Mouse (Mus musculus): ENCODE measurements around the gene Mtfp1. TPM values are rescaled to one million over a fixed set of nuclear protein-coding genes. Genes with fewer than 3 reads are reported as not detected.
"Not testable (repeated sequence)": the region's sequence is repeated elsewhere in the genome, so short reads cannot be mapped to it uniquely, and the experiment has no call there.

Gene Mtfp1
- total and polyA plus RNA-seq, 2 experiments, result 16.6 to 41.5 TPM

- no peaks in the 10 kb centered on the region for H3K27me3 ChIP-seq (ENCODE audit: control insufficient read depth, insufficient read depth, low read length)
- H3K79me2 ChIP-seq (ENCODE audit: control insufficient read depth, insufficient read depth, low read length), result no peaks in the 10 kb centered on the region
- H3K27ac ChIP-seq (replicated peaks; ENCODE audit: insufficient read depth, low read depth, low read length), result peak within 1 kb of the TSS; percentile 87
- peak within 1 kb of the TSS; percentile 98 for H3K9ac ChIP-seq (ENCODE audit: low read depth, low read length)
- 0 out of 2 replicates have a peak, but pooled peaks cover under 1% of the 10 kb centered on the region for H3K36me3 ChIP-seq (ENCODE audit: control insufficient read depth, insufficient read depth, low read length)
- TF ChIP-seq POLR2A (IDR thresholded peaks at IDR 0.05; ENCODE audit: extremely low read depth, insufficient read depth, low read length) (peak; percentile 63), CTCF (IDR thresholded peaks at IDR 0.05; ENCODE audit: low read depth, low read length) (peak; percentile 80)
- H3K4me1 ChIP-seq (ENCODE audit: control insufficient read depth, insufficient read depth, low read length), result peaks cover 7% of the 10 kb centered on the region
- 1% methylated on average over 66 of the region's 66 CpGs for WGBS
- H3K4me3 ChIP-seq (ENCODE audit: insufficient read depth, low read depth, low read length), result peak within 1 kb of the TSS; percentile 94
- peak; percentile 73 for DNase-seq (ENCODE audit: extremely low read depth, low read depth, low spot score)
Measured at GRCm38 (mm10) chr11:4134986-4135935, 40.0 kb upstream of the Mtfp1 start, which contains the start of gene Rnf215. TSS of gene Rnf215 (plus strand) at chr11:4135202.

- no peak overlapping the region for H3K27ac ChIP-seq (replicated peaks; ENCODE audit: insufficient read depth, low read depth, low read length)
- H3K79me2 ChIP-seq (ENCODE audit: control insufficient read depth, insufficient read depth, low read length), result no peaks in the 10 kb centered on the region
- no peaks in the 10 kb centered on the region for H3K27me3 ChIP-seq (ENCODE audit: control insufficient read depth, insufficient read depth, low read length)
- H3K9ac ChIP-seq (ENCODE audit: low read depth, low read length), result no peak overlapping the region
- H3K4me1 ChIP-seq (ENCODE audit: control insufficient read depth, insufficient read depth, low read length), result peaks cover 7% of the 10 kb centered on the region
- TF ChIP-seq CTCF (IDR thresholded peaks at IDR 0.05; ENCODE audit: low read depth, low read length) (0 out of 2 replicates have a peak, but pooled peaks have one; percentile 1), POLR2A (IDR thresholded peaks at IDR 0.05; ENCODE audit: extremely low read depth, insufficient read depth, low read length) (no peak)
- H3K36me3 ChIP-seq (ENCODE audit: control insufficient read depth, insufficient read depth, low read length), result no peaks in the 10 kb centered on the region
- no peak for DNase-seq (ENCODE audit: extremely low read depth, low read depth, low spot score)
- WGBS, result 61% methylated on average over 6 of the region's 6 CpGs
- H3K4me3 ChIP-seq (ENCODE audit: insufficient read depth, low read depth, low read length), result no peak overlapping the region
Measured at GRCm38 (mm10) chr11:4134400-4134799, 39.2 kb upstream of the Mtfp1 start.

DNA sequence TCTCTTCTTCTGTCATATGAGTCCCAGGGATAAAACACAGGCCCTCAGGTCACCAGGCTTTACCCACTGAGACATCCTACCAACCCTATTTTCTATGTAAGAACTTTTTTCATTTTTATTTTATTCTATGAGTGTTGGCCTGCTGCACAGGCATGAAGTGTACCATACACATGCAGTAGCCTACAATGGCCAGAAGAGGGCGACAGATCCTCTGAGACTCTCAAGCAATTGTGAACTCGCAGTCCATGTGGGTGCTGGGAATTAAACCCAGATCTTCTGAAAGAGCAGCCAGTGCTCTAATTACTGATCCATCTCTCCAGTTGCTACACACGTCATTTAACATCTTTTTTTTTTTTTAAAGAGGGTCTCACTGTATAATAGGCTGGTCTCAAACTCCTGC, 38.2 kb upstream of the Mtfp1 start:
- no peaks in the 10 kb centered on the region for H3K27me3 ChIP-seq (ENCODE audit: control insufficient read depth, insufficient read depth, low read length)
- no peak overlapping the region for H3K4me3 ChIP-seq (ENCODE audit: insufficient read depth, low read depth, low read length)
- no peaks in the 10 kb centered on the region for H3K79me2 ChIP-seq (ENCODE audit: control insufficient read depth, insufficient read depth, low read length)
- H3K9ac ChIP-seq (ENCODE audit: low read depth, low read length), result no peak overlapping the region
- H3K36me3 ChIP-seq (ENCODE audit: control insufficient read depth, insufficient read depth, low read length), result no peaks in the 10 kb centered on the region
- 68% methylated on average over 3 of the region's 3 CpGs for WGBS
- no peak overlapping the region for H3K27ac ChIP-seq (replicated peaks; ENCODE audit: insufficient read depth, low read depth, low read length)
- peaks cover 7% of the 10 kb centered on the region for H3K4me1 ChIP-seq (ENCODE audit: control insufficient read depth, insufficient read depth, low read length)
- TF ChIP-seq CTCF (IDR thresholded peaks at IDR 0.05; ENCODE audit: low read depth, low read length), result peak; percentile 59; the same call in 1 of the 2 replicates
- TF ChIP-seq POLR2A (IDR thresholded peaks at IDR 0.05; ENCODE audit: extremely low read depth, insufficient read depth, low read length), result no peak
- DNase-seq (ENCODE audit: extremely low read depth, low read depth, low spot score), result no peak

DNA sequence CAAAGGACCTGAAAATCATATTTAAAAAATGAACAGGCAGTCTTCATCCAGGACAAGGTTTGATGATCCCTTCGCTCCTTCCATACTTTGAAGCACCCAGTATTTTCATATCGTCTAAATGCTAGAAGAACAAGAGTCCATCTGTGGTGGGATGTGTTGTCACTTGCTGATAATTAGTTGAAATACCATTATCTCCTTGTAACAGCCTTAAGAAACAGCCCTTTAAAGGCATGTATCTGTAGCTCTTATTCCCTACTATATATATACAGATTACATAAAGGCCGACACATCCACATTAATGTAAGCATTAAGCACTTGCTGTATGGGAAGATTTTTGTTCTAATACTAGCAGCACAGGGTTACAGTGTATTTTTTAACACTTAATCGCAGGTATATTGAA, 33.2 kb upstream of the Mtfp1 start:
- H3K36me3 ChIP-seq (ENCODE audit: control insufficient read depth, insufficient read depth, low read length); H3K79me2 ChIP-seq (ENCODE audit: control insufficient read depth, insufficient read depth, low read length); DNase-seq (ENCODE audit: extremely low read depth, low read depth, low spot score); H3K9ac ChIP-seq (ENCODE audit: low read depth, low read length); H3K4me3 ChIP-seq (ENCODE audit: insufficient read depth, low read depth, low read length); H3K27ac ChIP-seq (replicated peaks; ENCODE audit: insufficient read depth, low read depth, low read length); H3K27me3 ChIP-seq (ENCODE audit: control insufficient read depth, insufficient read depth, low read length); H3K4me1 ChIP-seq (ENCODE audit: control insufficient read depth, insufficient read depth, low read length): not testable (repeated sequence)
- 96% methylated on average over 4 of the region's 4 CpGs for WGBS

DNA sequence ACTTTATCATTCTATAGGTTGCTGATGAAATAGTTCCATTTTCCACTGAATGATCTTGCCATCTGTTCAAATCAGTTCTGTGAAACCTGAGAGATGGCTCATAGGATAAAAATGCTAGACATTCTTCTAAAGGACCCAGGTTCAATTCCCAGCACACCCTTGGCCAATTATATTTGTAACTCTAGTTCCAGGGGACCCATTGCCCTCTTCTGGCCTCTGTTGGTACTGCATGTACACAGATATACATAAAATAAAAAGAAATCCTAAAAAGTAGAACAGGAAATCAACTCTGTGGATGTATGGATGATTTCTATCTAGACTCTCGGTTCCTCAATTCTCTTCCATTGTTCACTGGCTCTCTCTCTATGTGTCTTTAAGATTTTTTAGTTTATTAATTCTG, 31.8 kb upstream of the Mtfp1 start:
- TF ChIP-seq POLR2A (IDR thresholded peaks at IDR 0.05; ENCODE audit: extremely low read depth, insufficient read depth, low read length), result no peak
- TF ChIP-seq CTCF (IDR thresholded peaks at IDR 0.05; ENCODE audit: low read depth, low read length), result no peak
- Histone ChIP-seq H3K4me1 (ENCODE audit: control insufficient read depth, insufficient read depth, low read length) (peaks cover 9% of the 10 kb centered on the region), H3K36me3 (ENCODE audit: control insufficient read depth, insufficient read depth, low read length) (no peaks in the 10 kb centered on the region)

GRCm38 (mm10) chr11:4123922-4124321, 28.7 kb upstream of the Mtfp1 start:
- Histone ChIP-seq H3K4me3 (ENCODE audit: insufficient read depth, low read depth, low read length) (no peak overlapping the region), H3K79me2 (ENCODE audit: control insufficient read depth, insufficient read depth, low read length) (no peaks in the 10 kb centered on the region), H3K27me3 (ENCODE audit: control insufficient read depth, insufficient read depth, low read length) (no peaks in the 10 kb centered on the region), H3K9ac (ENCODE audit: low read depth, low read length) (no peak overlapping the region), H3K4me1 (ENCODE audit: control insufficient read depth, insufficient read depth, low read length) (peaks cover 25% of the 10 kb centered on the region), H3K36me3 (ENCODE audit: control insufficient read depth, insufficient read depth, low read length) (no peaks in the 10 kb centered on the region), H3K27ac (replicated peaks; ENCODE audit: insufficient read depth, low read depth, low read length) (no peak overlapping the region)
- DNase-seq (ENCODE audit: extremely low read depth, low read depth, low spot score), result peak; percentile 70
- TF ChIP-seq POLR2A (IDR thresholded peaks at IDR 0.05; ENCODE audit: extremely low read depth, insufficient read depth, low read length), result no peak
- TF ChIP-seq CTCF (IDR thresholded peaks at IDR 0.05; ENCODE audit: low read depth, low read length), result peak; percentile 96
- 35% methylated on average over 5 of the region's 5 CpGs for WGBS

More for the DNA sequence above, 31.8 kb upstream of the Mtfp1 start:
- Histone ChIP-seq H3K27me3 (ENCODE audit: control insufficient read depth, insufficient read depth, low read length) (no peaks in the 10 kb centered on the region), H3K9ac (ENCODE audit: low read depth, low read length) (no peak overlapping the region), H3K27ac (replicated peaks; ENCODE audit: insufficient read depth, low read depth, low read length) (no peak overlapping the region), H3K79me2 (ENCODE audit: control insufficient read depth, insufficient read depth, low read length) (no peaks in the 10 kb centered on the region), H3K4me3 (ENCODE audit: insufficient read depth, low read depth, low read length) (no peak overlapping the region)
- DNase-seq (ENCODE audit: extremely low read depth, low read depth, low spot score), result no peak
- 87% methylated on average over 1 of the region's 1 CpGs for WGBS
